Mouse (Mus musculus) neural tube, embryonic 15.5 days (tissue): Measurements from ENCODE around the gene Myrfl. TPM values are rescaled to one million over a fixed set of nuclear protein-coding genes. Genes with fewer than 3 reads are reported as not detected.

Experiments
- ATAC-seq: fragments of 200-750 bp; cut with Nextera tagmentation; 2 replicates; pipeline ENCODE4 v1.8.0; 2017; ENCODE audit warnings: mild to moderate bottlenecking, moderate TSS enrichment, moderate library complexity; ENCODE audit not compliant: low FRiP score
- H3K27ac ChIP-seq: fragments of 300-500 bp; sonication (generic); replicated peaks from 2 replicates; pipeline ENCODE4 v1.5.1; 2015; ENCODE audit warnings: mild to moderate bottlenecking, inconsistent platforms
- H3K27me3 ChIP-seq: fragments of 300-500 bp; sonication (generic); replicated peaks from 2 replicates; pipeline ENCODE4 v1.6.1; 2015; ENCODE audit warnings: inconsistent platforms
- H3K36me3 ChIP-seq: fragments of 300-500 bp; sonication (generic); 2 replicates; pipeline ENCODE4 v1.6.1; 2015; ENCODE audit warnings: inconsistent platforms
- H3K4me1 ChIP-seq: fragments of 300-500 bp; sonication (generic); 2 replicates; pipeline ENCODE4 v1.6.1; 2015; ENCODE audit warnings: inconsistent platforms
- H3K4me2 ChIP-seq: fragments of 300-500 bp; sonication (generic); 2 replicates; pipeline ENCODE4 v1.6.1; 2015; ENCODE audit warnings: inconsistent platforms, mild to moderate bottlenecking, moderate library complexity
- H3K4me3 ChIP-seq: fragments of 300-500 bp; sonication (generic); replicated peaks from 2 replicates; pipeline ENCODE4 v1.5.1; 2015; ENCODE audit warnings: mild to moderate bottlenecking, inconsistent platforms
- H3K9ac ChIP-seq: fragments of 300-500 bp; sonication (generic); replicated peaks from 2 replicates; pipeline ENCODE4 v1.6.1; 2015; ENCODE audit warnings: mild to moderate bottlenecking, inconsistent platforms
- H3K9me3 ChIP-seq: fragments of 300-500 bp; sonication (generic); replicated peaks from 2 replicates; pipeline ENCODE4 v1.6.1; 2016; ENCODE audit warnings: inconsistent platforms
- WGBS: fragments of 180-500 bp; shearing (Covaris S2); methylation state at CpG from one replicate; pipeline ENCODE4 v1.1.7; 2015; ENCODE audit warnings: mixed read lengths; 5-methylcytosine and 5-hydroxymethylcytosine counted together
- polyA plus RNA-seq: library from polyadenylated mRNA; unstranded; fragments of >200 nt; fragmentation: Nextera tagmentation; extraction: Ambion mirVana; gene quantifications from 2 replicates; pipeline ENCODE4 v1.2.1, GENCODE M21; 2015

The Myrfl gene
- polyA plus RNA-seq, 1 experiment from 2014 or later, result not detected

DNA sequence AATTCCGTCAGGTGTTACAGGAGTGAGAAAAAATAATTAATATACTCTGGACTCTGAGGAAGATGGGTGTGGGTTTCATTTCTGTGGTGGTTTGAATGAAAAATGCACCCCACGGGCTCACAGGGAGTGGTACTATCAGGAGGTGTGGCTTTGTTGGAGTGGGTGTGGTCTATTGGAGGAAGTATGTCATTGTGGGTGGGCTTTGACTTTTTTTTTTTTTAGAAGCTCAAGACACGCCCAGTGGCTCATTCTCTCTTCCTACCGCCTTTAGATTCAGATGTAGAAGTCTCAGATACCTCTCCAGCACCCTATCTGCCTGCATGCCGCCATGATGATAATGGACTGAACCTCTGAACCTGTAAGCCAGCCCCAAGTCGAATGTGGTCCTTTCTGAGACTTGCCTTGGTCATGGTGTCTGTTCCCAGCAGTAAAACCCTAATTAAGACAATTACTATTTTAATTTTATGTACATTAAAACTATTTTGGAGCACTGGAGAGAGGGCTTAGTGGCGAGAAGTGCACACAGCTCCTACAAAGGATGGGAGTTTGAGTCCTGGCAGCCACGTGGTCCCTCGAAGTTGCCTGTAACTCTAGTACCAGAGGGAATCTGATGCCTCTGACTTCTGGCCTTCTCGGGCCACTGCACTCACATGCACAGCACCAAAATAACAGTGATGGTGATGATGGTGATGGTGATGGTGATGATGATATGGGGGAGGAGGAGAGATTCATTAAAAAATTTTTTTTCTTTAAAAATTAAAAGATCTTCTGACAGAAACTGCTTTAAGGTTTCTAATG is 88.0 kb downstream of the Myrfl start:
- ATAC-seq, result no peak
- Histone ChIP-seq H3K27me3 (no peaks in the 10 kb centered on the region), H3K9me3 (no peaks in the 10 kb centered on the region), H3K36me3 (no peaks in the 10 kb centered on the region), H3K4me1 (no peaks in the 10 kb centered on the region), H3K27ac (no peak overlapping the region), H3K9ac (no peak overlapping the region), H3K4me3 (no peak overlapping the region), H3K4me2 (no peak overlapping the region)
- WGBS, result 91% methylated on average over 10 of the region's 10 CpGs

- H3K27ac ChIP-seq, result 0 out of 2 replicates have a peak overlapping the region, but pooled peaks have one; percentile 28
- H3K4me2 ChIP-seq, result no peak overlapping the region
- ATAC-seq, result peak; percentile 17; the same call in 1 of the 2 replicates
- H3K27me3 ChIP-seq, result no peaks in the 10 kb centered on the region
- H3K4me3 ChIP-seq, result no peak overlapping the region
- H3K9me3 ChIP-seq, result no peaks in the 10 kb centered on the region
- WGBS, result 45% methylated on average over 5 of the region's 5 CpGs
- 0 out of 2 replicates have a peak, but pooled peaks cover 5% of the 10 kb centered on the region for H3K4me1 ChIP-seq
- no peak overlapping the region for H3K9ac ChIP-seq
- no peaks in the 10 kb centered on the region for H3K36me3 ChIP-seq
These were observed 94.4 kb downstream of the Myrfl start for GRCm38 (mm10) chr10:116802178-116802794.

DNA sequence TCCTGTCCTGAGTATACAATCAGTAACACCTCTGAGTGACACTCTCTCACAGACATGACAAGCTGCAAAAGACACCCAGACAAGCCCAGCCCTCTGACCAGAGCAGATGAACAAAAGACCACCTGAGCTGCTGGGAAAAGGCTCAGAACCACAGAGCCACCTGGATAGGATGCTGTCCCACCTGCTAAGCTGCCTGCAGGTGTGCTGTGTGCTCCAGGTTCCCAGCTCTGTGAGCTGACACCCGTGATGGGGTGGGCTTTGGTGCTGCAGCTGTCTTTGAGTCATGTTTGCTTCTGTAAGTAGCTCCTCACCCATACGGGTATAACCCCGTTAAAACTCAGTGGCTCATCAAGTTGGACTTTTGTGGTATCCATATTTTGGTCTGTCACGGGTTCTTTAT is 95.4 kb downstream of the Myrfl start:
- no peaks in the 10 kb centered on the region for H3K9me3 ChIP-seq
- no peaks in the 10 kb centered on the region for H3K27me3 ChIP-seq
- H3K4me3 ChIP-seq, result no peak overlapping the region
- no peaks in the 10 kb centered on the region for H3K36me3 ChIP-seq
- no peak overlapping the region for H3K27ac ChIP-seq
- no peak for ATAC-seq
- WGBS, result 73% methylated on average over 4 of the region's 4 CpGs
- no peak overlapping the region for H3K4me2 ChIP-seq
- 0 out of 2 replicates have a peak, but pooled peaks cover 5% of the 10 kb centered on the region for H3K4me1 ChIP-seq
- H3K9ac ChIP-seq, result no peak overlapping the region

DNA sequence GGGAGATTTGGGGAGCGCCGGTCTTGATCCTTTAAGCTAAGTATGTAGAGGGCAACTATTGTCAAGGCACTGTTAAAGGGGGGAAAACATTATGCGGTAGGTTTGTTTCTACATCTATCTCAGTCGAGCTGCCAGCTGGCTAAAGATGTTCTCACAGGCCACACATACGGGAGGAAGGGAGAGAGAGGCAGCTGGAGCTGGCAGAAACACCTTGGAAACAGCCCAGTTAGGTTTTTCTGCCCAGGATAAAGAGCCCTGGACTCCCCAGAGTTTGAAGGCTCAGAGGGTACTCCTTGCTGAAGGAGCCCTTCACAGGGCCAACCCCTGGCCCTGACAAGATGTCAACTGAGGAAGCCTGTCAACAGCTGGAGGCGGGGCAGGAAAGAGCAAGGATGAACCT is 100.7 kb downstream of the Myrfl start:
- no peak overlapping the region for H3K9ac ChIP-seq
- no peaks in the 10 kb centered on the region for H3K4me1 ChIP-seq
- ATAC-seq, result no peak
- H3K9me3 ChIP-seq, result no peaks in the 10 kb centered on the region
- H3K4me2 ChIP-seq, result no peak overlapping the region
- H3K27me3 ChIP-seq, result no peaks in the 10 kb centered on the region
- WGBS, result 69% methylated on average over 6 of the region's 6 CpGs
- H3K27ac ChIP-seq, result no peak overlapping the region
- no peaks in the 10 kb centered on the region for H3K36me3 ChIP-seq
- H3K4me3 ChIP-seq, result no peak overlapping the region

DNA sequence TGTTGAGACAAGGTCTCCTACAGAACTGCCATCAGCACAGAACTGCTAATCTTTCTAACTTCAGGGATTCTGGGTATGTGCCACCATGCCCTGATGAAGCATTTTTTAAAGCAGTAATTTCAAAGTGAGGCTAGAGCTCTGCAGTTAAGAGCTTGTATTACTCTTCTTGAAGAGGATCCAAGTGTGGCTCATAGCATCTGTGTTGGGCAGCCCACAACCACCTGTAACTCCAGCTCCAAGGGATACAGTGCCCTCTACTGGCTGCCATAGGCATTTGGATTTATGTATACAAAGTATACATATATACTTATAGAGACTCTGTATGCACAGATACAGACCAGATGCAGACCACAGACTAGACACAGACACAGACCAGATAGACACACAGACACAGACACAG is 107.6 kb downstream of the Myrfl start:
- no peaks in the 10 kb centered on the region for H3K36me3 ChIP-seq
- H3K27me3 ChIP-seq, result no peaks in the 10 kb centered on the region
- H3K27ac ChIP-seq, result no peak overlapping the region
- no peak for ATAC-seq
- no peaks in the 10 kb centered on the region for H3K9me3 ChIP-seq
- no peaks in the 10 kb centered on the region for H3K4me1 ChIP-seq
- H3K4me2 ChIP-seq, result no peak overlapping the region
- H3K4me3 ChIP-seq, result no peak overlapping the region
- no peak overlapping the region for H3K9ac ChIP-seq

DNA sequence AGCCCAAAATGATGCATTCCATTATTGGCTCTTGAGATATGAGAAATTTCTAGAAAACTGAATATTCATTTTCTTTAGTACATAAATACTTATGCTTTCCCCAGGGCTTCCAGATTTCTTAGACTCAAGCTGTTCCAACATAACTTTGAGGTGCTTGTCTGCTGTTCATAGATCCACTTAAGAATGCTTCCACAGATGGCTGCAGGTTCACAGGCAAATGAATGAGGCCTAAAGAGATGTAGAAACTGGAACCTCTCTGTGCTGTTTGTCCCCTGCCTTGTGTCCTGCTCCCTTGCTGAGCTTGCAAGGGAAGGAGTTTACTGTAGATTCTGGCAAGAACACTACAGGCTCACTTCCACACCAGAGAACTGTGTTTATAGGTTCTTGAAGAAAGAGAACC is 108.3 kb downstream of the Myrfl start:
- Histone ChIP-seq H3K4me2 (no peak overlapping the region), H3K27me3 (no peaks in the 10 kb centered on the region), H3K4me3 (no peak overlapping the region), H3K27ac (no peak overlapping the region), H3K4me1 (no peaks in the 10 kb centered on the region), H3K9me3 (no peaks in the 10 kb centered on the region), H3K9ac (no peak overlapping the region), H3K36me3 (no peaks in the 10 kb centered on the region)
- no peak for ATAC-seq

GRCm38 (mm10) chr10:116784098-116784497 is 112.6 kb downstream of the Myrfl start:
- no peak overlapping the region for H3K9ac ChIP-seq
- no peak overlapping the region for H3K27ac ChIP-seq
- no peaks in the 10 kb centered on the region for H3K9me3 ChIP-seq
- WGBS, result 84% methylated on average over 6 of the region's 6 CpGs
- H3K4me3 ChIP-seq, result no peak overlapping the region
- no peaks in the 10 kb centered on the region for H3K27me3 ChIP-seq
- ATAC-seq, result no peak
- no peak overlapping the region for H3K4me2 ChIP-seq
- H3K4me1 ChIP-seq, result no peaks in the 10 kb centered on the region
- H3K36me3 ChIP-seq, result no peaks in the 10 kb centered on the region

- Histone ChIP-seq H3K27me3 (no peaks in the 10 kb centered on the region), H3K4me1 (no peaks in the 10 kb centered on the region), H3K4me3 (no peak overlapping the region), H3K27ac (no peak overlapping the region), H3K36me3 (no peaks in the 10 kb centered on the region), H3K9ac (no peak overlapping the region), H3K9me3 (no peaks in the 10 kb centered on the region), H3K4me2 (no peak overlapping the region)
- ATAC-seq, result no peak
- WGBS, result 62% methylated on average over 4 of the region's 5 CpGs
These were observed 113.7 kb downstream of the Myrfl start for GRCm38 (mm10) chr10:116783020-116783419.

DNA sequence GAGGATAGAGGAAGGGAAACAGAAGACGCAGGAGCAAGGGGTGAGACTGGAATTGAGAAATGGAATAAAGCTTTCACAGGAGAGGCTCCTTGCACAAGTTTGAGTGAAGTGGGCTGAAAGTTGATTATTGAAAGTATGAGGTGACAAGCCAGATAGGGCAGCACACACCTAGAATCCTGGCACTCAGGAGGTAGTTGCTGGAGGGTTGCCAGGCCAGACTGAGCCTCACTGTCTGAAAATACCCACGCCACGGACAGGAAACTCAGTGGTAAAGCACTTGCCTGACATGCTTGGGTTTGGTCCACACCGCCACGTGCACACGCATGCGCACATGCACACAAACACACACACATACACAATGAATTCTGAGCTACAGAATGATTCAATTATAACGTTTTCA is 118.8 kb downstream of the Myrfl start:
- no peak overlapping the region for H3K9ac ChIP-seq
- peaks cover 14% of the 10 kb centered on the region for H3K4me1 ChIP-seq
- H3K9me3 ChIP-seq, result no peaks in the 10 kb centered on the region
- 94% methylated on average over 8 of the region's 8 CpGs for WGBS
- no peak overlapping the region for H3K4me3 ChIP-seq
- H3K4me2 ChIP-seq, result no peak overlapping the region
- no peak overlapping the region for H3K27ac ChIP-seq
- no peaks in the 10 kb centered on the region for H3K27me3 ChIP-seq
- ATAC-seq, result no peak
- H3K36me3 ChIP-seq, result no peaks in the 10 kb centered on the region

DNA sequence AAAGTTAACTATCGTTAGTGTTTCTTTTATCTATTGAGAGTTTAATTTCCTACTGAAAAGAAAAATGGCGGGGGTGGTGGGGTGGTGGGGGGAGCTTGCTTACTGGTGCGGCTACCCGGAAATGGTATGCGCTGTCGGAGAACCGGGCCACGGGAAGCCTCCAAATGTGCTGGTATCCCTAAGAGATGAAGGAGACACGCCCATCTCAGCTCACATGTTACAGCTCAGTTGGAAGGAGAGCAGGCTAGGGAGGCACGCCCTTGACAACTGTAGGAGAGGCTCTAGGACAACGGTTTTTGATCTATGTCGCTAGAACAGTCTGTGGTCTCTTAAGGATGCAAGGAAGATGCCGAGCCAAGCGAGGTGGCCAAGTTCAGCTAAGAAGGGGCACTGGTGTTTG is 119.9 kb downstream of the Myrfl start:
- peaks cover 15% of the 10 kb centered on the region for H3K4me1 ChIP-seq
- H3K36me3 ChIP-seq, result no peaks in the 10 kb centered on the region
- no peaks in the 10 kb centered on the region for H3K9me3 ChIP-seq
- no peak overlapping the region for H3K4me3 ChIP-seq
- H3K9ac ChIP-seq, result no peak overlapping the region
- no peak for ATAC-seq
- no peak overlapping the region for H3K4me2 ChIP-seq
- no peak overlapping the region for H3K27ac ChIP-seq
- no peaks in the 10 kb centered on the region for H3K27me3 ChIP-seq
- WGBS, result 86% methylated on average over 14 of the region's 14 CpGs

GRCm38 (mm10) chr10:116773846-116774750 is 122.6 kb downstream of the Myrfl start:
- peak overlapping the region; percentile 45 for H3K27ac ChIP-seq

More at GRCm38 (mm10) chr10:116773846-116774750, 122.6 kb downstream of the Myrfl start:
- WGBS, result 30% methylated on average over 15 of the region's 15 CpGs
- no peaks in the 10 kb centered on the region for H3K27me3 ChIP-seq
- 0 out of 2 replicates have a peak, but pooled peaks have one; percentile 32 for ATAC-seq
- H3K4me1 ChIP-seq, result peaks cover 22% of the 10 kb centered on the region
- H3K9me3 ChIP-seq, result no peaks in the 10 kb centered on the region
- H3K36me3 ChIP-seq, result no peaks in the 10 kb centered on the region
- H3K9ac ChIP-seq, result no peak overlapping the region
- H3K4me3 ChIP-seq, result no peak overlapping the region
- H3K4me2 ChIP-seq, result peak overlapping the region; percentile 26; the same call in 1 of the 2 replicates
